ENCODE assay signal across 8 mouse cellular contexts in the genomic region with DNA sequence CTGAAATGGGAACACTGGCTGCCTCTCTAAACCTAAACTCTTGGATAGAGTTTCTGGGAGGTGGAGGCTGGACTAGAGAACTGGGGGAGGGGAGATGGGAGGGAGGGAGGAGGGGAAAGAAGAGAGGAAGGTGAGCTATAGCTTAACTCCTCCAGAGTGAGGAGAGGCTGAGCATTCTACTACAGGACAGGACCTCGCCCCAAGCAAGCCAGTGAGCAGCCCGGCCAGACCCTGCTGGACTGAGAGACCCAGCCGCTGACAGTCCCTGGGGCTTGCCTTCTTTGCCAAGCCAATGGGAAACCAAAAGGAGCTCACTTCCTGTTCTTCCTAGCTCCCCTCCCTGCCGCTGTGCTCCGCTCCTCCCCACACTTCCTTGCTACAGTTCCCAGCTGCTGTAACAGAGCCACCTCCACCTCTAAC. TPM values are rescaled to one million over a fixed set of nuclear protein-coding genes. Genes with fewer than 3 reads are reported as not detected.
DNase-seq lines count a peak whose midpoint lies in the region; ATAC-seq and TF ChIP-seq lines count a peak whose summit lies in the region.

No protein-coding gene starts in this region.

- TF ChIP-seq POLR2A in cerebellum, adult 2 months (IDR thresholded peaks at IDR 0.05; ENCODE audit: borderline replicate concordance, insufficient read depth, low read length), result peak; percentile 22; the same call in 1 of the 2 replicates

- DNase-seq in cerebellum, adult 2 months, result peak in 1 of 2 experiments; percentile 32
- DNase-seq in cerebellum, postnatal 14 days, result no peak
- peak; percentile 36 for DNase-seq in embryonic facial prominence, embryonic 10.5 days (ENCODE audit: low spot score)
- DNase-seq in lung, adult 18-20 months, result peak; percentile 32 to 38
- DNase-seq in testis, postnatal 10 days (ENCODE audit: low spot score), result no peak
- DNase-seq in right cerebral cortex, adult 18-20 months, result no peak
- no peak for DNase-seq in frontal cortex, postnatal 25 days (ENCODE audit: low spot score in 2 of 2)

- no peak overlapping the region for H3K27ac ChIP-seq in cerebellum, adult 2 months (ENCODE audit: insufficient read depth, low read length)
- H3K27ac ChIP-seq in embryonic facial prominence, embryonic 10.5 days (replicated peaks), result peak overlapping the region; percentile 72
- H3K27ac ChIP-seq in intestine, embryonic 15.5 days, result peak overlapping the region; percentile 60

- ATAC-seq in intestine, embryonic 15.5 days, result peak; percentile 72

- no peak overlapping the region for H3K4me3 ChIP-seq in cerebellum, adult 2 months (replicated peaks; ENCODE audit: insufficient read depth, low read depth, low read length)
- H3K4me3 ChIP-seq in embryonic facial prominence, embryonic 10.5 days, result peak overlapping the region; percentile 29; the same call in 1 of the 2 replicates
- peak overlapping the region; percentile 9; the same call in 1 of the 2 replicates for H3K4me3 ChIP-seq in intestine, embryonic 15.5 days (replicated peaks)

- H3K4me2 ChIP-seq in intestine, embryonic 15.5 days (replicated peaks), result peak overlapping the region; percentile 49

- no peak for TF ChIP-seq CTCF in cerebellum, adult 2 months (IDR thresholded peaks at IDR 0.05; ENCODE audit: borderline replicate concordance, insufficient read depth, low read depth, low read length)

- H3K9ac ChIP-seq in intestine, embryonic 15.5 days, result no peak overlapping the region

- H3K9me3 ChIP-seq in embryonic facial prominence, embryonic 10.5 days, result no peaks in the 10 kb centered on the region
- no peaks in the 10 kb centered on the region for H3K9me3 ChIP-seq in intestine, embryonic 15.5 days

- H3K4me1 ChIP-seq in cerebellum, adult 2 months (ENCODE audit: control insufficient read depth, insufficient read depth, low read length), result peaks cover 36% of the 10 kb centered on the region
- H3K4me1 ChIP-seq in embryonic facial prominence, embryonic 10.5 days, result peaks cover 35% of the 10 kb centered on the region
- peaks cover 7% of the 10 kb centered on the region for H3K4me1 ChIP-seq in intestine, embryonic 15.5 days (replicated peaks)

- H3K27me3 ChIP-seq in cerebellum, adult 2 months (ENCODE audit: control insufficient read depth, insufficient read depth, low read length), result no peaks in the 10 kb centered on the region
- 0 out of 2 replicates have a peak, but pooled peaks cover 26% of the 10 kb centered on the region for H3K27me3 ChIP-seq in embryonic facial prominence, embryonic 10.5 days (replicated peaks; ENCODE audit: low read depth, poor library complexity, severe bottlenecking)
- no peaks in the 10 kb centered on the region for H3K27me3 ChIP-seq in intestine, embryonic 15.5 days (replicated peaks)

- H3K36me3 ChIP-seq in embryonic facial prominence, embryonic 10.5 days (replicated peaks), result peaks cover 34% of the 10 kb centered on the region
- H3K36me3 ChIP-seq in intestine, embryonic 15.5 days, result 0 out of 2 replicates have a peak, but pooled peaks cover 4% of the 10 kb centered on the region

- WGBS in cerebellum, adult 2 months, result 35% methylated on average over 5 of the region's 5 CpGs
- WGBS in embryonic facial prominence, embryonic 10.5 days, result 16% methylated on average over 5 of the region's 5 CpGs
- WGBS in intestine, embryonic 15.5 days, result 14% methylated on average over 5 of the region's 5 CpGs

RNA-seq across cellular contexts. Expression of gene Map1a, which starts 19.6 kb away (rescaled TPM):
- 223 and 254 TPM in 2 replicates for polyA plus RNA-seq in cerebellum, adult 2 months (2012; rRNA removed)
- polyA plus RNA-seq in embryonic facial prominence, embryonic 10.5 days (2016; fragmentation: Nextera tagmentation; extraction: Ambion mirVana), result 3.4 and 4.2 TPM in 2 replicates
- 2.7 and 4.2 TPM in 2 replicates for polyA plus RNA-seq in intestine, embryonic 15.5 days (2015; fragmentation: Nextera tagmentation; extraction: Ambion mirVana)

RNA-seq across cellular contexts. Expression of gene Trp53bp1, which starts 37.8 kb away (rescaled TPM):
- polyA plus RNA-seq in cerebellum, adult 2 months (2012; rRNA removed), result 57.9 and 59.4 TPM in 2 replicates
- 120 and 124 TPM in 2 replicates for polyA plus RNA-seq in embryonic facial prominence, embryonic 10.5 days (2016; fragmentation: Nextera tagmentation; extraction: Ambion mirVana)
- polyA plus RNA-seq in intestine, embryonic 15.5 days (2015; fragmentation: Nextera tagmentation; extraction: Ambion mirVana), result 40.1 and 43.4 TPM in 2 replicates

RNA-seq across cellular contexts. Expression of gene Ppip5k1, which starts 46.2 kb away (rescaled TPM):
- polyA plus RNA-seq in cerebellum, adult 2 months (2012; rRNA removed), result 160 and 183 TPM in 2 replicates
- 10.2 and 10.5 TPM in 2 replicates for polyA plus RNA-seq in embryonic facial prominence, embryonic 10.5 days (2016; fragmentation: Nextera tagmentation; extraction: Ambion mirVana)
- 15.4 and 16.3 TPM in 2 replicates for polyA plus RNA-seq in intestine, embryonic 15.5 days (2015; fragmentation: Nextera tagmentation; extraction: Ambion mirVana)

RNA-seq across cellular contexts. Expression of gene Ckmt1, which starts 48.5 kb away (rescaled TPM):
- 504 and 518 TPM in 2 replicates for polyA plus RNA-seq in cerebellum, adult 2 months (2012; rRNA removed)
- 3.6 and 6.0 TPM in 2 replicates for polyA plus RNA-seq in embryonic facial prominence, embryonic 10.5 days (2016; fragmentation: Nextera tagmentation; extraction: Ambion mirVana)
- polyA plus RNA-seq in intestine, embryonic 15.5 days (2015; fragmentation: Nextera tagmentation; extraction: Ambion mirVana), result 417 and 490 TPM in 2 replicates

Comparison
In these comparisons a context has a peak if more than half of its experiments do, and no peak if none do; other contexts are left out.
1. DNase-seq: peak in embryonic facial prominence, embryonic 10.5 days (single experiment) and lung, adult 18-20 months (2 of 2); none in cerebellum, postnatal 14 days (0 of 2), testis, postnatal 10 days (single experiment), right cerebral cortex, adult 18-20 months (single experiment) and frontal cortex, postnatal 25 days (0 of 2).
2. RNA of gene Map1a, which starts 19.6 kb away (polyA plus RNA-seq): 223 to 254 TPM in cerebellum, adult 2 months; 3.4 to 4.2 TPM in embryonic facial prominence, embryonic 10.5 days and 2.7 to 4.2 TPM in intestine, embryonic 15.5 days; every median in the first group is over 10 times any median in the second.